Mouse (Mus musculus): ENCODE measurements at regions not wholly inside any gene's neighbourhood (a gene's known extent, or its start where the extent isn't known, plus 50 kb on each side); places are given as distances from the start of the nearest gene placed in this dataset.

GRCm38 (mm10) chrX:107577501-107577900 lies 90.3 kb upstream of the Tbx22 start:
- peak in 1 of 2 experiments; percentile 8 for DNase-seq (ENCODE audit: low spot score in 2 of 2)

All from layer of hippocampus, adult 18-20 months (tissue).